Mouse (Mus musculus) midbrain, embryonic 12.5 days (tissue): ENCODE measurements around the gene Gm33543. TPM values are rescaled to one million over a fixed set of nuclear protein-coding genes. Genes with fewer than 3 reads are reported as not detected.

Experiments
- ATAC-seq: fragments of 200-750 bp; cut with Nextera tagmentation; 2 replicates; pipeline ENCODE4 v1.8.0; 2017; ENCODE audit warnings: low read depth, moderate TSS enrichment, moderate library complexity; ENCODE audit not compliant: low FRiP score
- H3K27ac ChIP-seq: fragments of 300-500 bp; sonication (generic); replicated peaks from 2 replicates; pipeline ENCODE4 v1.5.1; 2016; ENCODE audit warnings: mild to moderate bottlenecking
- H3K27me3 ChIP-seq: fragments of 300-500 bp; sonication (generic); 2 replicates; pipeline ENCODE4 v1.6.1; 2016; ENCODE audit warnings: mild to moderate bottlenecking
- H3K36me3 ChIP-seq: fragments of 300-500 bp; sonication (generic); 2 replicates; pipeline ENCODE4 v1.6.1; 2016
- H3K4me1 ChIP-seq: fragments of 300-500 bp; sonication (generic); 2 replicates; pipeline ENCODE4 v1.6.1; 2016
- H3K4me2 ChIP-seq: fragments of 300-500 bp; sonication (generic); replicated peaks from 2 replicates; pipeline ENCODE4 v1.6.1; 2016; ENCODE audit warnings: mild to moderate bottlenecking, moderate library complexity
- H3K4me3 ChIP-seq: fragments of 300-500 bp; sonication (generic); 2 replicates; pipeline ENCODE4 v1.5.1; 2016; ENCODE audit warnings: mild to moderate bottlenecking
- H3K9ac ChIP-seq: fragments of 300-500 bp; sonication (generic); replicated peaks from 2 replicates; pipeline ENCODE4 v1.6.1; 2016; ENCODE audit warnings: mild to moderate bottlenecking, moderate library complexity
- H3K9me3 ChIP-seq: fragments of 300-500 bp; sonication (generic); 2 replicates; pipeline ENCODE4 v1.6.1; 2016; ENCODE audit warnings: mild to moderate bottlenecking
- WGBS: fragments of 180-500 bp; shearing (Covaris S2); methylation state at CpG from one replicate; pipeline ENCODE4 v1.1.7; 2016; 5-methylcytosine and 5-hydroxymethylcytosine counted together
- polyA plus RNA-seq: library from polyadenylated mRNA; unstranded; fragments of >200 nt; fragmentation: Nextera tagmentation; extraction: Ambion mirVana; gene quantifications from 2 replicates; pipeline ENCODE4 v1.2.1, GENCODE M21; 2016

Gm33543 gene
- polyA plus RNA-seq, 1 experiment from 2014 or later = not detected

- H3K4me3 ChIP-seq = no peak overlapping the region
- no peaks in the 10 kb centered on the region for H3K36me3 ChIP-seq
- ATAC-seq = no peak
- no peak overlapping the region for H3K9ac ChIP-seq
- H3K27ac ChIP-seq = no peak overlapping the region
- H3K4me1 ChIP-seq = no peaks in the 10 kb centered on the region
- no peaks in the 10 kb centered on the region for H3K9me3 ChIP-seq
- no peaks in the 10 kb centered on the region for H3K27me3 ChIP-seq
- 82% methylated on average over 3 of the region's 3 CpGs for WGBS
- no peak overlapping the region for H3K4me2 ChIP-seq
Observed at GRCm38 (mm10) chr10:95862664-95863063, 19.9 kb upstream of the Gm33543 start.

- H3K9ac ChIP-seq = no peak overlapping the region
- ATAC-seq = no peak
- no peaks in the 10 kb centered on the region for H3K9me3 ChIP-seq
- no peaks in the 10 kb centered on the region for H3K27me3 ChIP-seq
- H3K4me1 ChIP-seq = no peaks in the 10 kb centered on the region
- no peaks in the 10 kb centered on the region for H3K36me3 ChIP-seq
- no peak overlapping the region for H3K27ac ChIP-seq
- no peak overlapping the region for H3K4me2 ChIP-seq
- no peak overlapping the region for H3K4me3 ChIP-seq
- WGBS = 35% methylated on average over 2 of the region's 2 CpGs
Observed at GRCm38 (mm10) chr10:95858164-95858563, 15.4 kb upstream of the Gm33543 start.

DNA sequence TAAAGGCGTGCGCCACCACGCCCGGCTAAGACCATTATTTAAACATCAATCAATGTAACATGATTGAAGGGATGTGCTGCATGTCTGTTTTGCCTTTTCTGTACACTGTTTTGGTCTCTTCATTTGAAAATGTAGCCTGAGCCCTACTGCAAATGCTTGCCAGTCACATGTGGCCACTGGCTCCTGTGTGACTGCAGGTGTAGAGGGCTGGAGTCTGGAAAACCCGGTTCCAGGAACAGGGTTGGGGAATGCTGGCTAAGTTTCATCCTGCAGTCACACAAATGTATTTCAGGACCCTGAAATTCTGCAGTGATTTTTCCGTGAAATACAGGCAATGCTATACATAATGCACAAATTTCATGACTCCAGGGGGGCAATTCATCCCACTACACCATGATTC, 12.7 kb upstream of the Gm33543 start:
- no peaks in the 10 kb centered on the region for H3K36me3 ChIP-seq

GRCm38 (mm10) chr10:95850504-95850903, 7.8 kb upstream of the Gm33543 start:
- Histone ChIP-seq H3K27ac (no peak overlapping the region), H3K4me3 (no peak overlapping the region), H3K9me3 (no peaks in the 10 kb centered on the region), H3K9ac (no peak overlapping the region), H3K4me2 (no peak overlapping the region), H3K4me1 (no peaks in the 10 kb centered on the region), H3K36me3 (no peaks in the 10 kb centered on the region), H3K27me3 (no peaks in the 10 kb centered on the region)
- no peak for ATAC-seq
- 90% methylated on average over 3 of the region's 3 CpGs for WGBS

More for the DNA sequence above, 12.7 kb upstream of the Gm33543 start:
- WGBS = 92% methylated on average over 6 of the region's 6 CpGs
- Histone ChIP-seq H3K4me3 (no peak overlapping the region), H3K27me3 (no peaks in the 10 kb centered on the region), H3K27ac (no peak overlapping the region), H3K9me3 (no peaks in the 10 kb centered on the region), H3K4me1 (no peaks in the 10 kb centered on the region), H3K4me2 (no peak overlapping the region), H3K9ac (no peak overlapping the region)
- no peak for ATAC-seq

DNA sequence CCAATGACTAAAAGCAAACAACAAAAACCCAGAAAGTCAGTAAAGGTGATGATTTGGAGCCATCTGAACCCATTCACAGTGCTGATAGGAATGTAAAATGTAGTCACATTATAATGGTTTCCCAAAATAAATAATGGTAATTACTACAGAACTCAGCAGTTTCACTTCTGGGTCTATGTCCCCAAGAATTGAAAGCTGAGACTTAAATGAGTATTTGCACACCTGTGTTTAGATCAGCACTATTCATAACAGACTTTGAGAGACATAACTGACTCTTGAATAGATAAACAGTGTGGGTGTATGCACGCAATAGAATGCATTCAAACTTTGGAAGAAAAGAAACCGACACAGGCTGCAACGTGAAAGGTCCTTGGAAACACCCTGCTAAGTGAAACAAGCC, 4.0 kb upstream of the Gm33543 start:
- no peak overlapping the region for H3K4me3 ChIP-seq
- no peaks in the 10 kb centered on the region for H3K4me1 ChIP-seq
- H3K27me3 ChIP-seq = no peaks in the 10 kb centered on the region
- ATAC-seq = no peak
- H3K36me3 ChIP-seq = no peaks in the 10 kb centered on the region
- H3K9me3 ChIP-seq = no peaks in the 10 kb centered on the region
- WGBS = 78% methylated on average over 3 of the region's 3 CpGs
- no peak overlapping the region for H3K9ac ChIP-seq
- no peak overlapping the region for H3K27ac ChIP-seq
- no peak overlapping the region for H3K4me2 ChIP-seq

DNA sequence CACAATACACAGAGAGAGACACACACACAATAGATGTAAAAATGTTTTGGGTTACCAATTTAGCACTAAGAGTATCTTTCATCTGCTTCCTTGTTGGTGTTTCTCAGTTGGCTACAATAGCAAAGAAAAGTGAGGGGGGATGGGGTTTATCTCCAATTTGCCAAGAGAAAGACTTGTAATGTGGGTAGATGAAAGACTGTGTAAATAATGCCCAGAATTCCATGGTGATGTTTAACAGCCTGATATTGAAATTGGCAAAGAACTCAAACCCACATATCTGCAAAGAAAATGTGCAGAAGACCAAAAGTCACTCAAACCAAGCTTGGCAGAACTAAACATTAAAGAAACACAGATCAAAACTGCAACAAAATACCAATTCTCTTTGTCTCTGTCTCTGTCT, 3.6 kb upstream of the Gm33543 start:
- H3K9ac ChIP-seq = no peak overlapping the region
- H3K4me2 ChIP-seq = no peak overlapping the region
- no peaks in the 10 kb centered on the region for H3K4me1 ChIP-seq
- no peak for ATAC-seq
- H3K27me3 ChIP-seq = no peaks in the 10 kb centered on the region
- H3K36me3 ChIP-seq = no peaks in the 10 kb centered on the region
- H3K4me3 ChIP-seq = no peak overlapping the region
- H3K9me3 ChIP-seq = no peaks in the 10 kb centered on the region
- no peak overlapping the region for H3K27ac ChIP-seq

GRCm38 (mm10) chr10:95843878-95844277, 1.1 kb upstream of the Gm33543 start:
- no peaks in the 10 kb centered on the region for H3K9me3 ChIP-seq
- no peak overlapping the region for H3K27ac ChIP-seq
- ATAC-seq = no peak
- no peak overlapping the region for H3K9ac ChIP-seq
- no peak overlapping the region for H3K4me2 ChIP-seq
- no peak overlapping the region for H3K4me3 ChIP-seq
- no peaks in the 10 kb centered on the region for H3K36me3 ChIP-seq
- 68% methylated on average over 1 of the region's 1 CpGs for WGBS
- no peaks in the 10 kb centered on the region for H3K27me3 ChIP-seq
- peaks cover 2% of the 10 kb centered on the region; the same call in 1 of the 2 replicates for H3K4me1 ChIP-seq

- 97% methylated on average over 3 of the region's 3 CpGs for WGBS
- no peak overlapping the region for H3K4me2 ChIP-seq
- ATAC-seq = no peak
Observed at GRCm38 (mm10) chr10:95841241-95841640, 1.5 kb downstream of the Gm33543 start.

GRCm38 (mm10) chr10:95839803-95840202, 2.9 kb downstream of the Gm33543 start:
- H3K4me3 ChIP-seq = no peak overlapping the region

More at GRCm38 (mm10) chr10:95841241-95841640, 1.5 kb downstream of the Gm33543 start:
- H3K4me1 ChIP-seq = peaks cover 2% of the 10 kb centered on the region; the same call in 1 of the 2 replicates
- H3K9me3 ChIP-seq = no peaks in the 10 kb centered on the region
- H3K4me3 ChIP-seq = no peak overlapping the region
- no peak overlapping the region for H3K9ac ChIP-seq
- no peaks in the 10 kb centered on the region for H3K27me3 ChIP-seq
- no peaks in the 10 kb centered on the region for H3K36me3 ChIP-seq
- H3K27ac ChIP-seq = no peak overlapping the region

DNA sequence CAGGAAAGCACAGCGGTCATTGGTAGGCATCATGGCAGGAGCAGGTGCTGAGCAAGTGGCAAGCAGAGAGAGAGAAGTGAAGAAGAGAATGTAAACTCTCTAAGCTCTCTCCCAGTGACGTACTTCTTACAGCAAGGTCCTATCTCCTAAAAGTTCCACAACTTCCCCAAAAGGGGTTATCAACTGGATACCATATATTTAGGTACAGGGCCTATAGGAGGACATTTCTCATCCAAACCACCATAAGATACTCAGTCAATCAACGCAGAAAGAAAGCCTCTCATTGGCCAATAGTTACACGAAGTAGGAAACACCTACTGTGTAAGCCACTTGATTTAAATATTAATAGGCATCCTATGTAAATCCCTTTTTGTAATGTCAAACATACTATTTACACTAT, 3.7 kb downstream of the Gm33543 start:
- Histone ChIP-seq H3K9ac (no peak overlapping the region), H3K27ac (no peak overlapping the region), H3K4me3 (no peak overlapping the region), H3K4me1 (peaks cover 2% of the 10 kb centered on the region; the same call in 1 of the 2 replicates), H3K27me3 (no peaks in the 10 kb centered on the region), H3K4me2 (no peak overlapping the region), H3K36me3 (no peaks in the 10 kb centered on the region), H3K9me3 (no peaks in the 10 kb centered on the region)
- no peak for ATAC-seq
- WGBS = 90% methylated on average over 4 of the region's 4 CpGs

More at GRCm38 (mm10) chr10:95839803-95840202, 2.9 kb downstream of the Gm33543 start:
- no peak for ATAC-seq
- Histone ChIP-seq H3K27ac (no peak overlapping the region), H3K36me3 (no peaks in the 10 kb centered on the region), H3K27me3 (no peaks in the 10 kb centered on the region), H3K9ac (no peak overlapping the region), H3K4me2 (no peak overlapping the region), H3K4me1 (peaks cover 2% of the 10 kb centered on the region; the same call in 1 of the 2 replicates), H3K9me3 (no peaks in the 10 kb centered on the region)
- WGBS = 34% methylated on average over 3 of the region's 3 CpGs

DNA sequence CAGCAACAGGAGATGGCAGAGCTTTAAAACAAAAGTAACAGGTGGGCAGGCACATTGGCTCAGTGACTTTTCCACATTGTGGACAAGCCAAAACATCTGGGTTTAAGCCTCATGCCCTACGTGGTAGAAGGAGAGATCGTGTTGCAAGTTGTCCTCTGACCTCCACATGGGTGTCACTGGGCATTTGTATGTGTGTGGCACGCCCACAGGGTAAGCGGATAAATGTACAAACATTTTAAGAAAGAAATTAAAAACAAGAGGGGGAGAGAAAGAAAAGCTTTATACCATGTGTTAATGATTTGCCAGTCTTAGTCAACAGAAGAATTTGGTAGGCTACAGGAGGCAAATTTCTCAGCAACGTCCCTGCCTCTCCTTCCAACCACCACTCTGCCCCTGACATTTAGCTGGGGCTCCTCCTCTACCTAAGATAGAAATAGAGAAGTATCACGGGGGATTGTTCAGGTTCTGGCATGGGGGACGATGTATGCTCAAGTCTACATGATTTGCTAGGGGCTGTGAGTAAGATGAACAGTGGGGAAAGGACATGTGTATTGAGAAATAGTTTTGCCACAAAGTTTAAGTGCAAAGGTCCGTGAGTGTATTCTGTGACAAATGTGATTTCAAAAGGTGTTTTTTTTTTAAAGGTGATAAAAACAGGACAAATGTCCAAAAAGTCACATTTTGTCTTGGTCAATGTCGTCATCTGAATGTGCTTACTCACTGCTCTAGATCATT, 6.0 kb downstream of the Gm33543 start:
- no peak overlapping the region for H3K4me3 ChIP-seq
- no peak overlapping the region for H3K4me2 ChIP-seq
- no peak overlapping the region for H3K9ac ChIP-seq
- H3K4me1 ChIP-seq = peaks cover 2% of the 10 kb centered on the region; the same call in 1 of the 2 replicates
- H3K36me3 ChIP-seq = no peaks in the 10 kb centered on the region
- H3K9me3 ChIP-seq = no peaks in the 10 kb centered on the region
- no peaks in the 10 kb centered on the region for H3K27me3 ChIP-seq
- ATAC-seq = no peak
- no peak overlapping the region for H3K27ac ChIP-seq
- WGBS = 80% methylated on average over 9 of the region's 9 CpGs

DNA sequence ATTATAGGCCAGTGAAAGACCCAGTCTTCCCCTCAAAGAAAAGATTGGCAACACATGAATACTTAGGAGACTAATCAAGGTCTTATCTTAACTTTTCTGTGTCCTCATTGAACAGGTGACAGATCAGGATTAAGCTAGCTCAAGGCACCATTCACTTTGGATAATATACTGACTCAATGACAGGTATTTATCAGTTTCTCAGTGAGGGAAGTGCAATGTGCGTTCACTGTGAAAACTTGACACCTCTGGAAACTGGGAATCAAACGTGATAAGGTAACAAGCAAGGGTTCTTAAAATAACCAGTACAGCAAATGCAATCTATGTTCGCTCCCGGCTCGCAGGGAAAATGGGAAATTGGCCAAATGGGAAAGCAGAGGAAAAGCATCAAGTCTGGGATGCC, 11.8 kb downstream of the Gm33543 start:
- H3K9me3 ChIP-seq = no peaks in the 10 kb centered on the region
- no peaks in the 10 kb centered on the region for H3K27me3 ChIP-seq
- no peak for ATAC-seq
- no peak overlapping the region for H3K4me3 ChIP-seq
- no peak overlapping the region for H3K4me2 ChIP-seq
- H3K36me3 ChIP-seq = no peaks in the 10 kb centered on the region
- no peak overlapping the region for H3K9ac ChIP-seq
- 81% methylated on average over 5 of the region's 5 CpGs for WGBS
- no peaks in the 10 kb centered on the region for H3K4me1 ChIP-seq
- H3K27ac ChIP-seq = no peak overlapping the region

DNA sequence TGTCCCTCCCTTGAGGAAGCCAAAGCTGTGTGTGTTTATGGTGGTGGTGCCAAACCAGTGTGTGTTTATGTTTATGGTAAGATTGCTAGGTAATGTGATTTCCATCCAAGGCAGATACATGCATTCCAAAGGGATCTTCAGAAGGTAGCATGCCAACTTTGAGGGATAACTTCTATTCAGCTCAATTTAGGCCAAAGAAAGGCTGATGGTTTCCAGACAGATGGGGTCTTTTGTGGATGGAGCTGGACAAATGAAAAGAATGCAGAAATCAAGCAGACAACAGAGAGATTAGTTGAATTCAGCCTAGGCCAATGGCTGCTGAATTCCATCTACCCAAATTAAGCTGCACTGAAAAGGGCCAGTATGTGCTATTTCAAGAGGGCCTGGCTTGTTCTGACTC, 13.3 kb downstream of the Gm33543 start:
- H3K36me3 ChIP-seq = no peaks in the 10 kb centered on the region
- no peaks in the 10 kb centered on the region for H3K9me3 ChIP-seq
- no peak for ATAC-seq
- no peaks in the 10 kb centered on the region for H3K4me1 ChIP-seq
- no peaks in the 10 kb centered on the region for H3K27me3 ChIP-seq
- H3K4me3 ChIP-seq = no peak overlapping the region
- H3K9ac ChIP-seq = no peak overlapping the region
- no peak overlapping the region for H3K4me2 ChIP-seq
- H3K27ac ChIP-seq = no peak overlapping the region
